1 mouse cellular context compared by ENCODE assay signal in the genomic region with DNA sequence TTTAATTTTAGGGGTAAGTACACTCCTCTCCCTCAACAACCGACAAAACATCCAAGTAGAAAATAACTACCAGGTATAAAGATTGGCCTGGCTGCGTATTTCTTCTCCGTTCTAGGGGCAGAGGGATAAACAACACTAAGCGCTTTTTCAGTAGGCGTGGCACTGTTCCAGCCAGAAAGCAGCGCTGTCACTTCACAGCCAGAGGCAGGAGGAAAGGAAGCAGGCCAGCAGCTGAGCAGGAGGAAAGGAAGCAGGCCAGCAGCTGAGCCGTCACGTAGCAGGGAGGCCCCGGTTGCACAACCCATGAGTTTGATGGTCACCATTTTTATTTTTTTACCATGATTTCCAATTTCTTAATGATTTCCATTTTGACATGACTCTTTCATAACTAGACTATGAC.
TF ChIP-seq lines count a peak whose summit lies in the region.

No protein-coding gene starts in this region.

TF ChIP-seq in myocyte, 11 proteins besides CTCF, POLR2A, EP300 and RAD21:
- TF ChIP-seq MAX (IDR thresholded peaks at IDR 0.05; ENCODE audit: low read depth) = no peak
- no peak for TF ChIP-seq REST (IDR thresholded peaks at IDR 0.05; ENCODE audit: insufficient read depth, insufficient read length)
- TF ChIP-seq MYOG (IDR thresholded peaks at IDR 0.05; ENCODE audit: control insufficient read depth in 1 of 3, insufficient read depth in 1 of 3, insufficient read length in 2 of 3, low read depth in 2 of 3) = peak in 2 of 3 experiments; percentile 33 to 57
- peak; percentile 51 for TF ChIP-seq POLR2AphosphoS2 (IDR thresholded peaks at IDR 0.05; ENCODE audit: insufficient read length, low read depth)
- peak in 2 of 3 experiments; percentile 29 to 66 for TF ChIP-seq MYOD1 (IDR thresholded peaks at IDR 0.05; ENCODE audit: control insufficient read depth in 1 of 3, insufficient read length in 2 of 3, low read depth in 2 of 3)
- TF ChIP-seq CEBPB (IDR thresholded peaks at IDR 0.05; ENCODE audit: insufficient read depth, poor library complexity, severe bottlenecking) = 0 out of 2 replicates have a peak, but pooled peaks have one; percentile 18
